Mouse (Mus musculus) embryo, embryonic 9.5 days (tissue): ENCODE data around the gene Bricd5.
A peak's percentile ranks its signal among the peaks of the same experiment; 100 is the strongest.

Experiments
- DNase-seq: peaks from one replicate; pipeline ENCODE4 v3.0.0-alpha.2; 2017; ENCODE audit errors: extremely low spot score

Gene Bricd5

DNA sequence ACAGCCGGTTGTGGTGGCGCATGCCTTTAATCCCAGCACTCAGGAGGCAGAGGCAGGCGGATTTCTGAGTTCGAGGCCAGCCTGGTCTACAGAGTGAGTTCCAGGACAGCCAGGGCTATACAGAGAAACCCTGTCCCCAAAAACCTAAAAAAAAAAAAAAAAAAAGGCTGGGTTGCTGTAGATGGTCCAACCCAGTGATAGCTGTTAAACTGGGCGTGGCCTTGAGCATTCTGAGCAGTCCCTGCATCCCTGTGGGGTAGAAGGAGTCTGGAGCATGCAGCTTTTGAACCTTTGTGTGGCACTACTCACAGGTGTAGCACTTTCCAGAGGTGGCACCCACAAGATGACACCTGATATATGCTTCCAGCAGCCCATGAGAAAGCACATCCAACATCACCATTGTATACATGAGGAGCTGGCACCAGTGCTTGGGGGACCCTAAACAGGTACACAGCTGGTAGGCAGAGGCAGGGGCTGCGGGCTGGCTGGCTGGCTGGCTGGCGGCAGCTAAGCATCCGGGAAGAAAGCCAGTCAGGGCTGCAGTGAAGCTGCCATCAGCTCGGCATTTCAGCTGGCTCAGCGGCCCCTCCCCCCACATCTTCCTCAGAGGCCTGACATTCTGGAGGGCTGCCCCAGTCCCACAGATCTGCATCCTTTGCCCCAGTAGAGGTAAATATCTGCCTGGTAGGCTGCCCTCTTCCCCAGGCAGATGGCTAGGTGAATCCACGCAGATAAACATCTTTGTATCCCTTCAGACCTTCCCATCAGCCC is 11.6 kb downstream of the Bricd5 start:
- DNase-seq, result no peak

DNA sequence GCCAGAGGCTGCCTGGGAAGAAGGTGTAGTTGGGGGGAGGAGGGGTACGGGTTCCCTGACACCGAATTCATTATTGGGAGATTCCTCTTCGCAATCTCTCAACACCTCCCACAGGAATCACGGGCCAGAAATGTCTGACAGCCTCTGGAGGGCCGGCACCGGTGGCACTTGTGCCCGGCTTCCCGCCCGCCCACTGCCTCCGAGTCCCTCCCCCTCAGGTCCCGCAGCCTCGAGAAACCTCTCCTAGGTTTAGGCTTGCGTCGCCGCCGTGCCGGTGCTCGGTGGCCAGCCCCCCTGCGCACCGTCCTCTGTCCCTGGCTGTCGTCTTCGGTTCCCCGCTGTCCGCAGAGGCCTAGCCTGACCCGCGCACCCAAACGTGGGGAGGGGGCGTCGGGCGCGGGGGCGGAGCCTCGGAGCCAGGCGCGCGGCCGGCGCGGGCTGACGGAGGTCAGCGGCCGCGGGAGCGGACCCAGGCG is 14.5 kb downstream of the Bricd5 start, which contains the start of gene Caskin1:
TSS of gene Caskin1 (plus strand) at position 416 of the 476 bp plus-strand sequence.
- no peak for DNase-seq

GRCm38 (mm10) chr17:24488662-24489264 is 15.1 kb downstream of the Bricd5 start:
- DNase-seq, result peak; percentile 60

GRCm38 (mm10) chr17:24489265-24490030 is 15.8 kb downstream of the Bricd5 start:
- DNase-seq, result no peak

DNA sequence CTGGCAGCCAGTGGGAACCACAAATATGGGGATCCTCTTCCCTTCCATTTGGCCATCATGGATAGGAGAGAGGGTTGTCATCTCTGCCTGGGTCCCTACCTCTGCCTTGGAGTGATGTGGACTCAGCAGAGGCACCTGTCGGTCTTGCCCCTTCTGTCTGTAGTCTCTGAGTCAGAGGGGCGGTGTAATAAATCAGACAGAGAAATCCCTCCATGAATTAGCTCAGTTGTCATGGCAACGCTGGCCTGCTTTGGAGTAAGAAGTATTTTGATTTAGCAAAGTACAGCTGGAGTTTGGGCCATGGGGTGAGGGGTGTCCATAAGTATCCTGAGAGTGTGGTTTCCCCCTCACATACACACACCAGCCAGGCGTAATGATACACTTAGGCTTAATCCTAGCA is 16.7 kb downstream of the Bricd5 start:
- DNase-seq, result no peak

- peak; percentile 47 for DNase-seq
Observed at GRCm38 (mm10) chr17:24494627-24495335, 21.1 kb downstream of the Bricd5 start.

- no peak for DNase-seq
Observed at GRCm38 (mm10) chr17:24495443-24495842, 21.8 kb downstream of the Bricd5 start.

DNA sequence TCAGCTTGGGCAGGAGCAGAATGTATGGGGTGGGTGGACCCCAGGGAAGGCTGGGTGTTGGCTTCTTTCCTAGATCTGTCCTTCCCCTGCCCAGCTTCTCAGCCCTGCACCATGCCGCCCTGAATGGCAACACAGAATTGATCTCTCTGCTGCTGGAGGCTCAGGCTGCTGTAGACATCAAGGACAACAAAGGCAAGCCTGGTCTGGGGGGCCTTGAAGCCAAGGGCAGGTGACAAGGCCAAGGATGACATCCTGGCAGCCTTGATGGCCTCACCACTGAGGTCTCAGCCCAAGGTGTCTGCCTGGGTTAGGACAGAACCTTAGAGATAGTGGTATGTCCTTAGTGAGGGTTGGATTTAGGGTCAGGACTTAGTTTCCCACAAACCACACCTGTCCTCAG is 22.3 kb downstream of the Bricd5 start:
- DNase-seq, result no peak

- no peak for DNase-seq
Observed at GRCm38 (mm10) chr17:24502208-24502607, 28.5 kb downstream of the Bricd5 start.

DNA sequence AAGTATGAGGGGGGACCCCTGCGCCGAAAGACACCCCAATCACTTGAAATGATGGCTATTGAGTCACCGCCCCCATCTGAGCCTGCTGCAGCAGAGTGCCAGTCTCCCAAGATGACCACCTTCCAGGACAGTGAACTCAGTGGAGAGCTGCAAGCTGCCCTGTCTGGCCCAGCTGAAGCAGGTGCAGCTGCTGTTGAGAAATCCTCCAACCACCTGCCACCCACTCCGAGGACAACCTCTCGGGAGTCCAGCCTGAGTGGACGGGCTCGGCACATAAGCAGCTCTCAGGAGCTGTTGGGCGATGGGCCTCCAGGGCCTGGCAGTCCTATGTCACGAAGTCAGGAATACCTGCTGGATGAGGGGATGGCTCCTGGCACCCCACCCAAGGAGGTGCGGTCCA is 30.4 kb downstream of the Bricd5 start:
- DNase-seq, result no peak

DNA sequence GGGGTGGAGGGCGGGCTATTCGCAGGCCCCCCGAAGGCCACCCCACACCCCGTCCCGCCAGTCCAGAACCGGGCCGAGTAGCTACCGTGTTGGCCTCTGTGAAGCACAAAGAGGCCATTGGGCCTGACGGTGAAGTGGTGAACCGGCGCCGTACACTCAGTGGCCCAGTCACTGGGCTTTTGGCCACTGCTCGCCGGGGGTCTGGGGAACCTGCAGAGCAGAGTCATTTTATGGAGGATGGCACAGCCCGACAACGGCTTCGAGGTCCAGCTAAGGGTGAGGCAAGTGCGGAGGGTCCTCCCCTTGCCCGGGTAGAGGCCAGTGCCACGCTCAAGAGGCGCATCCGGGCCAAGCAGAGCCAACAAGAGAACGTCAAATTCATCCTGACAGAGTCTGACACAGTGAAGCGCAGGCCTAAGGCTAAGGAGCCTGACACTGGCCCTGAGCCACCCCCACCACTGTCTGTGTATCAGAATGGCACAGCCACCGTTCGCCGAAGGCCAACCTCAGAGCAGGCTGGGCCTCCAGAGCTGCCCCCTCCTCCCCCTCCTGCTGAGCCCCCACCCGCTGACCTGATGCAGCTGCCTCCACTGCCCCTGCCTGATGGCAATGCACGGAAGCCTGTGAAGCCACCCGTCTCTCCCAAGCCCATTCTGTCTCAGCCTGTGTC is 31.7 kb downstream of the Bricd5 start:
- no peak for DNase-seq

GRCm38 (mm10) chr17:24506332-24507070 is 32.8 kb downstream of the Bricd5 start:
- DNase-seq, result peak; percentile 18

GRCm38 (mm10) chr17:24507129-24507664 is 33.5 kb downstream of the Bricd5 start:
- DNase-seq, result no peak

GRCm38 (mm10) chr17:24507806-24508460 is 34.2 kb downstream of the Bricd5 start:
- DNase-seq, result no peak

GRCm38 (mm10) chr17:24513609-24514008 is 39.9 kb downstream of the Bricd5 start:
- DNase-seq, result peak; percentile 44

DNA sequence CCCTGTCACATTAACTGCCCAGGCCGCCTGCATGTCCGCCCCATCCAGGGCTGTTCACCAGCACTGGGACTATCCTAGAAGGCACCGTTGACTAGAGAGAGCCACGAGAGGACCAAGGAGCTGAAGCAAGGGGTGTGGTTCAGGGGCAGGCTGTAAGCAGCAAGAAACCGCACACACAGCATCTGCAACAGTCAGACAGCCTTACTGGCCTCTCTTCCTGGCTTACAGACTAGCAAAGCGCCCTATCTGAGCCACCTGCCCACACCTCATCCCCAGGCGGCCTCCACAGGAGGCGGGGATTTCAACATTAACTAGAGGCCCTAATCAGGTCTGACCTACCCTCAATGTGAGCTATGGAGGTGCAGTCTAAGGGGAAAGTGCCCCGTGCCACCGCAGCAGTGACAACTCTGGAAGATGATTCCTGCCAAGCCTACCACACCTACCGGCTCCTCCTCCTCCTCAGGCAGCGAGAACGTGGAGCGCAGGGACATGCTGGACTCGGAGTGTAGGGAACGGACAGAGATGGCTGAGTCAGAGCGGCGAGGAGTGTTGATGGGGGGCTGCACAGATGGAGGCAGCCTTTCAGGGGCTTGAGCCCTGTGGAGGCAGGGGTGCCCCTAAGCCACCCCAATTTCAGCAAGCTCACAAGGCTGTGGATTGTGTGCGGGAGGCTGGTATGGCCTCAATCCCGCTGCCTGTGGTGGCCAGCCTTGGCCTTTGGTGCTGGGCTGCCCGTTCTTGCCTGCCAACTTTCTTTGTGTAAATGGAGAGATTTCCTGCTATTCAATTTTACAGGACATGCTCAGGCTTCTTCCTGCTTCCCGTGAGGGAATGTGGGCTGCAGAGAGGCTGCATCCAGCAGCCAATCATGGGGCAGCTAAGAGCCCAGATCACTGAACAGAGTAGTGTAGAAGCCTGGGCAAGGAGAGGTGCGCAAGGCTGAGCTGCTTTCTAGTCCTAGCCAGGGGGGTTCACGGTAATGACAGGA is 40.9 kb downstream of the Bricd5 start:
- DNase-seq, result no peak

DNA sequence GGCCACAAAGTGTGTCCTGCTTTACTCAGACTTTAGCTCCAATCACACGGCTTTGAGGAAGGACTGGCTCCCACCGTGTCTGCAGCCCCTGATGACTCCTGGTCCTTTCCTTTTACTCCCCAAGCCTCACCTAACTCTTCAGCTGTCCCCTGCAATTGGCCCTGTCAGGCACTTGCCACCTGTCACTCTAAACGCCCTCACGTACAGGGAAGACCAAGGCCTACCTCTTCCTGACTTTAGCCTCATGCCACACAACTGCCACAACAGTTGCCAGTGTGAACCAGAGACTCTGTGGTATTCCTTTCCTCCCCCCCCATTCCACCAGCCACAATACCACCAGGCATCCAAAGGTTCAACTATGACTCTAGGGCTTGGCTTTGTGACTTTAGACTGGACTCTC is 46.8 kb downstream of the Bricd5 start:
- no peak for DNase-seq

DNA sequence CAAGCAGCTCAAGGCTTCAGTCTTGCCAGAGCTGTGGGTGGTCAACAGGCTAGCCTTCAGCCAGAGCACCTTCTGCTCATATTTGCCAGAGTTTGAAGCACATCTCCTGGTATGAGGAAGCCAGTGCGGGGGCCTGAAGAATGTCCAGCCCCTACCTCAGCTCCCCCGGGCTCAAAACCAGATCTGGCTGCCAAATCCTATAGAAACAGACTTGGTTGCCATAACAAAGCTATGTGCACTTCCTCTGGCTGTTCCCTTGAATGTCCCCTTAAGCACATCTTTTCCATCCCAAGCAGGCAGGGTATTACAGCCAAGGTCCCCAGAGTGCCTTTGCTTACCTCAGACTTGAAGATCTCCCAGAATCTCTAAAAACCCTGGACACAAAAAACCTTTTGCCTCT is 51.0 kb downstream of the Bricd5 start:
- DNase-seq, result no peak
